Mouse (Mus musculus) adrenal gland (tissue): ENCODE measurements around the gene Slco3a1.

Experiments
- microRNA-seq, 2 experiments: library from miRNA; unstranded; fragments of <30 nt; microRNA quantifications; one replicate each; pipeline ENCODE4; 2019

Gene Slco3a1

Small RNA genes within 50 kb of the gene (microRNA-seq; reads per million reads assigned to microRNA genes)
- 0 reads per million in 2 experiments for gene Gm27459
